Mouse (Mus musculus): Measurements from ENCODE around the gene Cryba4.

Gene Cryba4

DNA sequence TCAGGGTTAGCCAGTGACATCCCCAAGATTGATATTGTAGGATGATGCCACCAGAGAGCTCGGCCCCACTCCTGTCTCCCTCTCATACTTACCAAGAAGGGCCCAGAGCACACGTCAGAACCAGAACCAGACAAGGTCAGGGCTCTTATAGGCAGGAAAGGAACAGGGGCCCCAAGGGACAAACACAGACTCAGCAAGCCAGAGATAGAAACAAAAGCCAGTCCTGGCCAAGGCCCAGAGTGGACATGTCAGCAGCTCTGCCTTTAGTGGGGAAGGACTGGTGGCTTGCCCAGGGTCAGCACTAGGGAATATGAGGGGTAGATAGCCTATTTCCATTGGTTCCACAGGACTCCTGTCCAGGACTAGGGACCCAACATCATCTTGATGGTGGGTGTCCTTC lies at the start of gene Cryba4:
Gene Cryba4 (minus strand): TSS at position 119 of the 400 bp plus-strand sequence.
- DNase-seq (ENCODE audit: extremely low spot score): no peak

GRCm38 (mm10) chr5:112301694-112302093 lies 49.4 kb upstream of the Cryba4 start:
- DNase-seq (ENCODE audit: extremely low spot score): no peak

- no peak for DNase-seq (ENCODE audit: extremely low spot score)
These were observed 48.5 kb upstream of the Cryba4 start for GRCm38 (mm10) chr5:112300721-112301308.

DNA sequence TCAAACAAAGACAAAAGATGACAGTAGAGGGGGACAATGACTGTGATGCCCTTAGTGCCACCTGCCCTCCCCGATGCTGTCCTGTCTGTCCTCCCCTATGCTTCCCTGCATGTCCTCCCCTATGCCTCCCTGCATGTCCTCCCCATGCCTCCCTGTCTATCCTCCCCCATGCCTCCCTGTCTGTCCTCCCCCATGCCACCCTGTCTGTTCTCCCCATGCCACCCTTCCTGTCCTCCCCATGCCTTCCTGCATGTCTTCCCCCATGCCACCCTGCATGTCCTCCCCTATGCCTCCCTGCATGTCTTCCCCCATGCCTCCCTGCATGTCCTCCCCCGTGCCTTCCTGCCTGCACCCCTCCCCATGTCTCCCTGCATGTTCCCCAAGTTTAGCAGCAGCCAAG lies 47.8 kb upstream of the Cryba4 start:
- no peak for DNase-seq (ENCODE audit: extremely low spot score)

- DNase-seq (ENCODE audit: extremely low spot score): no peak
These were observed 47.1 kb upstream of the Cryba4 start for GRCm38 (mm10) chr5:112299399-112299798.

- no peak for DNase-seq (ENCODE audit: extremely low spot score)
These were observed 46.1 kb upstream of the Cryba4 start for GRCm38 (mm10) chr5:112298226-112298988.

DNA sequence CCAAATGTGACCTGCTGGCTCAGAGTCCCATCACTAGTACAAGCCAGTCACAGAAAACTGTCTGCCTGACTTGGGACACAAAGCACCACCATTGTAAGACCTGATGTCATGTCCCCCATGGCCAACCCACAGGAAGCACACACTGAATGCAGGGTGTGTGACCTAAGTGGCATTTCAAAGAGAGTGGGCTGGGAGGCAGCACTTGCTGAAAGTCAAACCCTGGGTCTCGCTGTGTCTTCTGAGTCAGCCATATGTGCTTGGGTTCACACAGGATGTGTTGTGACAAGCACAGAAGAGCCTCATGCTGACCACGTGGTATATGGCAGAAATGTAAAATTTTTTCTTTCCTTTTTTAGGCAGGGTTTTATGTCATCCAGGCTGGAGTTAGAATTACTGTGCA lies 44.9 kb upstream of the Cryba4 start:
- no peak for DNase-seq (ENCODE audit: extremely low spot score)

GRCm38 (mm10) chr5:112296404-112297181 lies 44.3 kb upstream of the Cryba4 start:
- DNase-seq (ENCODE audit: extremely low spot score): no peak

GRCm38 (mm10) chr5:112295564-112295963 lies 43.2 kb upstream of the Cryba4 start:
- no peak for DNase-seq (ENCODE audit: extremely low spot score)

GRCm38 (mm10) chr5:112295162-112295561 lies 42.8 kb upstream of the Cryba4 start:
- DNase-seq (ENCODE audit: extremely low spot score): no peak

DNA sequence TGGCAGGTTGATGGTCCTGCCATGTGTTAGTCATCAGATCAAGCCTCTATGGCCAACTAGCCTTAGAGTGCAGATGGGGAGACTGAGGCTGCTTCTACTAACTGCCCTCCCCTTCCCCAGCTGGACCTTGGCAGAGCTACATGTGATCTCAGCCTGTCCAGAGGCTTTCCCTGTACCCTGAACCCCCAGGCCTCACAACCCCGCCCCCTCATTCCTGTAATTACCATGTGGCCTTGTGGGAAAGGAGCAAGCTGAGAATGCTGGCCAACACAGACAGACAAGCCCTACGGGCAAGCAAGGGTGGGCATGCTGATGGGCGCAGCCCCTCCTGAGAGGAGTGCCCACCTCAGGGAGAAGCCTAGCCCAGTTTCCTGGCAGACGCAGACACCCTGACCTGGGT lies 42.4 kb upstream of the Cryba4 start:
- DNase-seq (ENCODE audit: extremely low spot score): no peak

GRCm38 (mm10) chr5:112293800-112294199 lies 41.5 kb upstream of the Cryba4 start:
- no peak for DNase-seq (ENCODE audit: extremely low spot score)

GRCm38 (mm10) chr5:112292343-112292980 lies 40.1 kb upstream of the Cryba4 start:
- no peak for DNase-seq (ENCODE audit: extremely low spot score)

DNA sequence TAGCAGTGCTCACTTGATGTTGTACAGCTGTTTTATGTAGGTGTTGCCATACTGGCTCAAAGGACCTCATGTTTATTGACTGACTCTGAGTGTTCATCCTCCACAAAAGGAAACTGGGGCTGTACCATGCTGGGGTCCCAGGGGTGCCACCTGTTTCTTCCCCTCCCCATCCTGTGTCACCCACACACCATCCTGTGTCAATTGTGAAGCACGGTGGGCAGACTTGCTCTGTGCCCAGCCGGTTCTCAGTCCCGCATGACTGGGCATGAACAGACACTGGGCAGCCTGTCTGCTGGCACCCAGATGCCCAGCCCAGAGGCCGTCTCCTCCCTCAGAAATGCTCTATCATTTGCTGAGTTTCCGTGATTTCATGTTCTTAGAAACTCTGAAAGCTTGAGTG lies 39.5 kb upstream of the Cryba4 start:
- no peak for DNase-seq (ENCODE audit: extremely low spot score)

- DNase-seq (ENCODE audit: extremely low spot score): no peak
These were observed 38.2 kb upstream of the Cryba4 start for GRCm38 (mm10) chr5:112290536-112290880.

DNA sequence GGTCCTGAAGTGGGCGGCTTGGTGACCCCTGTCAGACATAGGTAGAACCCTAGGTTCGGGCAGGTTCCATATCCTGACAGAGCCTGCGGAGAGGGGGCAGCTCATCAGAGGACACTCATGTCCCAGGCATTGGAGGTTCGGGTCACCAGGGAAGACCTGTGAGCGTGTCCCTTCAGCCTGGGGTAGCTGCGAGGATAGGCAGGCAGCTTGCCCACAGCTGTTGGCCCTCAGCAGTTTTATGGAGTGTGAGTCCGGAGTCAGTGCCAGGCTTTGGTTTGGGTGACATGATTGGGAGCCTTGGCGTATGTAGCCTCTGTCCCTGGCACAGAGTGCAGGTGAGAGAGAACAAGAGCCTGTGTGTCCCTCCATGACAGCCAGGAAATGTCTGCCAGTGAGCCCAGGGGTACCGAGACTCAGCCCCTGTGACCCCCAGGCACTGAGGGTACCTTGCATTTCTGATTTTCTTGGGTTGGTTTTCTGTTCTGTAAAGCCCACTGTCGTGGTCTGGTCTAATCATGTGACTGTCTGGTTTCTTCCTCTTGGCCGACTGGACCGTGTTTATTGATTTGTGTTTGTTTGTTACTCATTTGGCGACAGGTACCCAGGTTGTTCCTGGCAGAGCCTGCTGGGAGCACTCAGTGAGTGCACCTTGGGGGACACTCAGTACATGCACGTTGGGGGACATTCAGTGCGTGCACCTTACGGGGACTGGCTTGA lies 37.7 kb upstream of the Cryba4 start:
- DNase-seq (ENCODE audit: extremely low spot score): no peak

DNA sequence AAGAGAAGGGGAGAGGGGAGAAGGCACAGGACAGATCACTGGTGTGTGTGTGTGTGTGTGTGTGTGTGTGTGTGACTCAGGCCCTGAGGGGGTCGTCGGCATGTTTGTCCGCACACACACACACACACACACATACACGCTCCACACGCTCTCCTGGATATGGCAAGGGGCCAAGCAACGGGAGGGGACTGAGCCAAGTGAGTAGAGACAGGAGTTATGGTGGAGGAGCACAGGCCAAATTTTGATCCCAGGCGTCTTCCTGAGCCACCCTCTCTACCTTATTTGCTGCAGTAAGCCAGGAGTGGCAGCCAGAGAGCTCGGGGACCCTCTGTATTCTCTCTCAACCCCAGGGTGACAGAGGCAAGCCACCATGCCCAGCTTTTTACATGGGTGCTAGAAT lies 36.9 kb upstream of the Cryba4 start:
- DNase-seq (ENCODE audit: extremely low spot score): no peak

GRCm38 (mm10) chr5:112288193-112289141 lies 36.1 kb upstream of the Cryba4 start:
- no peak for DNase-seq (ENCODE audit: extremely low spot score)

DNA sequence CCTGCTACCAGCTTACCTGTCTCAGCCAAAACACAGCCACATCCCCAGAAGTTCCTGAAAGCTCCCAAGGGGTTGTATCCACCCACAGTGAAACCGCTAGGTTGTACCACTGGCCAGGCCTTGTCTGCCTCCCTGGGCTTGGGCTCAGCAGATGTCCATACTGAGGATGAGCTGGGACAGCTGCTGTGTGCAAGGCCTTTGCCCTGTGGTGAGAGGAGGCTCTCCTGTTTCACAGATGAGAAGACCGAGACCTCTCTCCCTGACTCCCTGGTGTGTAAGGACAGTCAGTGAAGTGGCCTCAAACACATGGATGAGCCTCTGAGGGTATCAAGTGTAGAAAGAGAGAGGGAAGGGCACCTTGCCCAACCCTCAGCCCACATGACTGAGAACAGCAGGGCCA lies 35.3 kb upstream of the Cryba4 start:
- no peak for DNase-seq (ENCODE audit: extremely low spot score)

GRCm38 (mm10) chr5:112286984-112287641 lies 34.8 kb upstream of the Cryba4 start:
- no peak for DNase-seq (ENCODE audit: extremely low spot score)
